Mouse (Mus musculus): ENCODE results near the gene Notch3. TPM values are rescaled to one million over a fixed set of nuclear protein-coding genes. Genes with fewer than 3 reads are reported as not detected.
A peak's percentile ranks its signal among the peaks of the same experiment; 100 is the strongest.
"Not testable (repeated sequence)": the region's sequence is repeated elsewhere in the genome, so short reads cannot be mapped to it uniquely, and the experiment has no call there.

The Notch3 gene
- polyA plus RNA-seq, 1 experiment from 2014 or later: 26.0 TPM

DNA sequence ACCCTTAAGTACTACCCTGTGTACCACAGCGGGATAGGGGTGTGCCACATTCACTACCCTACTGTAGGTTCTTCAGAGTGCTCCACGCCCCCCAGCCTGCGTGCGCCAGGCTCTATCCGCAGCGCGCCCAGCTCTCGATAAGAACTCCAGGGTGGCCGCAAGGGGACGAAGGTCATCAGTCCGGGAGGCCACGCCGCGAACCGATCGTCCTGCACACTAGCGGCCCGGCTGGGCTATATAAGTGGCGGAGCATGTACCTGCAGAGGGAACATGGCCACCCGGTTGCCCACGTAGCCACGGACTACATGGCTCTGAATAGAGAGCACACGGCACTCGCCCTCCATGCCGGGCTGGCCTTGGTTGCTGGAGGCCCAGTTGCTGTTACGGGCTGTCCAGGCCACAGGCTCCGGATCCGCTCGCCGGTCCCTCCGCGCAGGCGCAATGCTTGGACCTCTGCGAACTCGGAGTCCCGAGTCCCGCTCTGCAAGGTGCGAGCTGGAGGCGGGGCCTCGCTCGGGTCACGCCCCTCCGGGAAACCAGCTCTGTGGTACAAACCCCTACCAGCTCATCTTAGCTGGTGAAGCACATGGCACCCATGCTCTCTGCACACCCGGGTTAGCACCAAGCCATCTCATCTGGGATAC, 66.6 kb downstream of the Notch3 start:
- Histone ChIP-seq H3K9ac (ENCODE audit: low read length) (peak overlapping the region; percentile 66), H3K27me3 (ENCODE audit: control insufficient read depth, insufficient read depth, low read length) (peaks cover 9% of the 10 kb centered on the region), H3K36me3 (ENCODE audit: control insufficient read depth, insufficient read depth, low read length) (no peaks in the 10 kb centered on the region), H3K4me3 (ENCODE audit: low read depth, low read length) (peak overlapping the region; percentile 47), H3K9me3 (ENCODE audit: control insufficient read depth, low read length) (no peaks in the 10 kb centered on the region), H3K4me1 (ENCODE audit: control insufficient read depth, insufficient read depth, low read length) (no peaks in the 10 kb centered on the region), H3K27ac (replicated peaks; ENCODE audit: low read depth, low read length) (no peak overlapping the region), H3K4me2 (ENCODE audit: low read depth, severe bottlenecking) (peak overlapping the region; percentile 93)
- DNase-seq (ENCODE audit: low spot score): peak; percentile 82
- WGBS: 1% methylated on average over 44 of the region's 44 CpGs
- ATAC-seq (ENCODE audit: insufficient number of reproducible peaks, low FRiP score, low TSS enrichment, low read depth): peak; percentile 80

DNA sequence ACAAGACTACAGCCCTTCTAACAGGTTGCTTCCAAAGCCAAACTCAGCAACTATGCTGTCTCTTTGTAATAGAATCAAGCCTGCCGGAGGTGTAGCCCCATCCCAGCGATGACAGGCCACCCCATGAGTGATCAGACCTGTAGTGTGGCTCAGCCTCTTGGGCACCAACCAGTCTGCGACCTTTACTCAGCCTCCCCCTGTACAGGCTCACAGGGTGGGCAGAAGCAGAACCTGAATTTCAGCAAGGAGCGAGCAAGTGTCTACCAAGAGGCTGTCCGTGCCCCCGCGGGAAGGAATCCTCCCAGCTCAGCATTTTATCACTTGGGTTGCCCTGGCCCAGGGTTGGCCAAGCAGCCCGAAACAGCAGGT, 67.1 kb downstream of the Notch3 start:
- Histone ChIP-seq H3K4me1 (ENCODE audit: control insufficient read depth, insufficient read depth, low read length) (no peaks in the 10 kb centered on the region), H3K4me3 (ENCODE audit: low read depth, low read length) (peak overlapping the region; percentile 47), H3K4me2 (ENCODE audit: low read depth, severe bottlenecking) (peak overlapping the region; percentile 93), H3K9ac (ENCODE audit: low read length) (peak overlapping the region; percentile 66), H3K27ac (replicated peaks; ENCODE audit: low read depth, low read length) (no peak overlapping the region), H3K9me3 (ENCODE audit: control insufficient read depth, low read length) (no peaks in the 10 kb centered on the region), H3K36me3 (ENCODE audit: control insufficient read depth, insufficient read depth, low read length) (no peaks in the 10 kb centered on the region), H3K27me3 (ENCODE audit: control insufficient read depth, insufficient read depth, low read length) (peaks cover 9% of the 10 kb centered on the region)
- WGBS: 26% methylated on average over 8 of the region's 8 CpGs
- no peak for DNase-seq (ENCODE audit: low spot score)
- ATAC-seq (ENCODE audit: insufficient number of reproducible peaks, low FRiP score, low TSS enrichment, low read depth): no peak

DNA sequence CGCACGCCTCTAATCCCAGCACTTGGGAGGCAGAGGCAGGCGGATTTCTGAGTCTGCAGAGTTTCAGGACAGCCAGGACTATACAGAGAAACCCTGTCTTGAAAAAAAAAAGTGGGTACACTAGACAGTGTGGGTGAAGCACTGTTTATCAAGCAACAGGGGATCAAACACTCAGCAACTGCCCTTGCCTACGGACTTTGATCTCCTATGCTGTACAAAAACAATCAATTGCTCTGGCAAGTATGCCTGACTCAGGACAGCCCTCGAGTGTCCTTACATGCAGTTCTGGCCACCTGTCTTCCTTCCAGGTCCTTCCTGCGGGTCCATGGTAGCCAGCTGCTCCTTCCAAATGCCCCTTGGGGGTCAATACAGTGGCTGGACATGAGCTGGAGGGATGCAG, 67.7 kb downstream of the Notch3 start:
- not testable (repeated sequence) for DNase-seq (ENCODE audit: low spot score); H3K27me3 ChIP-seq (ENCODE audit: control insufficient read depth, insufficient read depth, low read length); H3K9me3 ChIP-seq (ENCODE audit: control insufficient read depth, low read length); H3K9ac ChIP-seq (ENCODE audit: low read length); H3K4me1 ChIP-seq (ENCODE audit: control insufficient read depth, insufficient read depth, low read length); H3K4me2 ChIP-seq (ENCODE audit: low read depth, severe bottlenecking); H3K27ac ChIP-seq (replicated peaks; ENCODE audit: low read depth, low read length); H3K36me3 ChIP-seq (ENCODE audit: control insufficient read depth, insufficient read depth, low read length); H3K4me3 ChIP-seq (ENCODE audit: low read depth, low read length); ATAC-seq (ENCODE audit: insufficient number of reproducible peaks, low FRiP score, low TSS enrichment, low read depth)
- whole genome bisulfite sequencing: 90% methylated on average over 6 of the region's 6 CpGs

DNA sequence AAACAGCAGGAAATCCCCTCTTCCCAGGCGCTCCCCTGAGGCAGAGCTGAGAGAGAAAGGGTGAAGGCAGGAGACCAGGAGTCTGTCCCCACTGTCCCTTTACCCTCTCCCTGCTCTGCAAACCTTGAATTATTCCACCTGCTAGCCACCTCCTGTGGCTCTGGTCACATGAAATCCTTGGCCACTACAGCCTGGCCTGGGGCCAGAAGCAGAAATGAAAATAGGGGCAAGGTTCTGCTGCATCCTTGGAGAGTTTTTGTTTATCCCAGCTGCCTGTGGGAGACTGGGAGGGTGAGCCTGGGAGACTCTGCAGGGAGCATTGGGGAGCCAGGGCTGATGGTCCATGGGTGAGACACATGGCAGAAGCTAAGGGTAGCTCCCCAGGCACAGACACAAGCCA, 69.0 kb downstream of the Notch3 start:
- peaks cover 9% of the 10 kb centered on the region for H3K27me3 ChIP-seq (ENCODE audit: control insufficient read depth, insufficient read depth, low read length)
- no peaks in the 10 kb centered on the region for H3K4me1 ChIP-seq (ENCODE audit: control insufficient read depth, insufficient read depth, low read length)
- no peak for DNase-seq (ENCODE audit: low spot score)
- no peak overlapping the region for H3K27ac ChIP-seq (replicated peaks; ENCODE audit: low read depth, low read length)
- no peak overlapping the region for H3K4me2 ChIP-seq (ENCODE audit: low read depth, severe bottlenecking)
- no peak overlapping the region for H3K4me3 ChIP-seq (ENCODE audit: low read depth, low read length)
- no peaks in the 10 kb centered on the region for H3K36me3 ChIP-seq (ENCODE audit: control insufficient read depth, insufficient read depth, low read length)
- ATAC-seq (ENCODE audit: insufficient number of reproducible peaks, low FRiP score, low TSS enrichment, low read depth): no peak
- no peak overlapping the region for H3K9ac ChIP-seq (ENCODE audit: low read length)
- H3K9me3 ChIP-seq (ENCODE audit: control insufficient read depth, low read length): no peaks in the 10 kb centered on the region
- WGBS: 59% methylated on average over 1 of the region's 1 CpGs

DNA sequence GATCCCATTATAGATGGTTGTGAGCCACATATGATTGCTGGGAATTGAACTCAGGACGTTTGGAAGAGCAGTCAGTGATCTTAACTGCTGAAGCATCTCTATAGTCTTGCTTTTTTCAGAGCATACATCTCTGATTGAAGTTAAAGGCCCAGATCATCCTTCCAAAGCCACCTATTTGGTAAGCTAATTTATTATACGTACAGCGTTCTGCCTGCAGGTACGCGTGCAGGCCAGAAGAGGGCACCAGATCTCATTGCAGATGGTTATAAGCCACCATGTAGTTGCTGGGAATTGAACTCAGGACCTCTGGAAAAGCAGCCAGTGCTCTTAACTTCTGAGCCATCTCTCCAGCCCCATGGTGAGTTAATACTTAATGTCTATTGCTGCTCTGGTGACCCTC, 73.8 kb downstream of the Notch3 start:
- 80% methylated on average over 5 of the region's 5 CpGs for WGBS
- ATAC-seq (ENCODE audit: insufficient number of reproducible peaks, low FRiP score, low TSS enrichment, low read depth): no peak
- no peaks in the 10 kb centered on the region for H3K9me3 ChIP-seq (ENCODE audit: control insufficient read depth, low read length)

DNA sequence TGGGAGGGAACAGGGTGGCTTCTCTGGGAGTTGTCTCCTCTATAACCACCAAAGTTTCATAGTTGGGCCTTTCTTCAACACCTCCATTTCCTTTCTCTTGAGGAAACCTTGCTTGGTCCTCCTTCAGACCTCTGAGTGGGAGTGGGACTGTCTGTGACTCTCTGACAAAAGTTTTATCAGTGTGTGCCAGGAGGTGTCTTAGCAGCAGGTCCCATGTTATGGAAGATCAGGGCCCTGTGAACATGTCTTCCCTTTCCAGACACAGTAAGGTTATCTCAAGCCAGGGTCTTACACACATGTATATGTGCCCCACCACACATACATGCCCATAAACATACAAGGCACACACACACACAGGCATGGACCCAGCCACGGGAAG, 74.4 kb downstream of the Notch3 start:
- WGBS: 85% methylated on average over 1 of the region's 1 CpGs
- H3K9ac ChIP-seq (ENCODE audit: low read length): no peak overlapping the region
- peak; percentile 49; the same call in 1 of the 2 replicates for ATAC-seq (ENCODE audit: insufficient number of reproducible peaks, low FRiP score, low TSS enrichment, low read depth)
- no peaks in the 10 kb centered on the region for H3K27me3 ChIP-seq (ENCODE audit: control insufficient read depth, insufficient read depth, low read length)
- H3K9me3 ChIP-seq (ENCODE audit: control insufficient read depth, low read length): no peaks in the 10 kb centered on the region
- no peak for DNase-seq (ENCODE audit: low spot score)
- H3K4me1 ChIP-seq (ENCODE audit: control insufficient read depth, insufficient read depth, low read length): no peaks in the 10 kb centered on the region
- H3K4me3 ChIP-seq (ENCODE audit: low read depth, low read length): no peak overlapping the region
- H3K36me3 ChIP-seq (ENCODE audit: control insufficient read depth, insufficient read depth, low read length): no peaks in the 10 kb centered on the region
- no peak overlapping the region for H3K27ac ChIP-seq (replicated peaks; ENCODE audit: low read depth, low read length)
- no peak overlapping the region for H3K4me2 ChIP-seq (ENCODE audit: low read depth, severe bottlenecking)

More for the DNA sequence above, 73.8 kb downstream of the Notch3 start:
- H3K4me3 ChIP-seq (ENCODE audit: low read depth, low read length): no peak overlapping the region
- H3K27me3 ChIP-seq (ENCODE audit: control insufficient read depth, insufficient read depth, low read length): no peaks in the 10 kb centered on the region
- H3K4me1 ChIP-seq (ENCODE audit: control insufficient read depth, insufficient read depth, low read length): no peaks in the 10 kb centered on the region
- no peak overlapping the region for H3K4me2 ChIP-seq (ENCODE audit: low read depth, severe bottlenecking)
- no peak for DNase-seq (ENCODE audit: low spot score)
- H3K27ac ChIP-seq (replicated peaks; ENCODE audit: low read depth, low read length): no peak overlapping the region
- no peaks in the 10 kb centered on the region for H3K36me3 ChIP-seq (ENCODE audit: control insufficient read depth, insufficient read depth, low read length)
- H3K9ac ChIP-seq (ENCODE audit: low read length): no peak overlapping the region

DNA sequence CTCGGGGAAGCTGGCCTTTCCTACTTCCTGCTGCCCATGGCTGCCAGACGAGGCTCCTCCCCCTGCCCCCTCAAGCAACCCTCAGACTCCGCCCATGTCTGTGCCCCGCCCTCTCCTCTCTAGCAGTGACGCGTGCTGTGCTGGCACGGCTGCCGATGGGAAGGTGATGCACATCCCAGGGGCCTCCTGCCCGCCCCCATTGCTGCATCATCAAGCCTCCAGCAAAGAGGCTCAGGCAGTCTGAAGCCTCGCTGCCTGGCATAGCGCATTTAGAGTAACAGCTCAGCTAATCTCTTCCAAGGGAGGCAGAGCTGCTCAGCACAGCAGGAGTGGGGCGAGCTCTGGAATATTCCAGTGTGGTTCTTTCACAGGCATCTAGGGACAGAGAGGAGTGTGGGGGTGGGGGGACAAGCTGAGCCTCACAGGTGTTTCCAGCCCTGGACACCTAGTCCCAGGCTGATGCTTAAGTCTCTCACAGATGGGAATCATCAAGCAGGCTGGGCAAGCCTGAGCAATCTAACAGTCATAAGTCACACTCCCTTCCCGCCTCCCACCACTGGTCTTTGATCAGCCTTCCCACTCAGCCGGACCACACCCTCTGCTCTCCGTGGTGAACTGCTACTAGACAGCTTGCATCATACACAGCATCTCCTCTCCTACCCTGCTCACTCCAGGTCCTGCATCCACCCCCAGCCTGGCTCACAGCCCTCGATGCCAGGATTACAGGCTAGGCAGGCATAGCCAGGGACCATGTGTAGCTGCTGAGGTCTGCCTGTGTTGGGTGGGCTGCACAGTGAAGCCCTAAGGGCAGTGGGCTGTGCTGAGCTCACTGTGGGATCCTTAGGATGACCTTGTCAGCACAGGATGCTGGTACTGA, 75.0 kb downstream of the Notch3 start:
- DNase-seq (ENCODE audit: low spot score) (peak; percentile 89), ATAC-seq (ENCODE audit: insufficient number of reproducible peaks, low FRiP score, low TSS enrichment, low read depth) (peak; percentile 80)
- Histone ChIP-seq H3K4me2 (ENCODE audit: low read depth, severe bottlenecking) (peak overlapping the region; percentile 54), H3K4me3 (ENCODE audit: low read depth, low read length) (peak overlapping the region; percentile 8; the same call in 1 of the 2 replicates)
- not testable (repeated sequence) for H3K27me3 ChIP-seq (ENCODE audit: control insufficient read depth, insufficient read depth, low read length); H3K27ac ChIP-seq (replicated peaks; ENCODE audit: low read depth, low read length); H3K9ac ChIP-seq (ENCODE audit: low read length); H3K9me3 ChIP-seq (ENCODE audit: control insufficient read depth, low read length); H3K4me1 ChIP-seq (ENCODE audit: control insufficient read depth, insufficient read depth, low read length); H3K36me3 ChIP-seq (ENCODE audit: control insufficient read depth, insufficient read depth, low read length)
- 6% methylated on average over 14 of the region's 16 CpGs for WGBS

DNA sequence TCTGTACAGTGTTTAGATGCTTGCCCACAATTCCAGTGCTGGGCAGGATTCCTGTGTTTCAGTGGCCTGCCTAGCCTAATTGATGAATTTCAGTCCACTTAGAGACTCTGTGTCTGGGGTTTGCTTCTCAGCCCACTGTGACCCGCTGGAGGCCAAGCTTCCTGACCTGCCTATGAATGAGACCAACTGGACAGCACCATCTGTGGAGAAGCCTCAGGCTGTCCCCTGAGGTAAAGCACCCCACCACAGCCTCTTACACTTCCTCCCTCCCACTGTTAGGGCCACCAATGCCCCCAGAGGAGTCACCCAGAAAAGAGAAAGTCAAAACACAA, 75.7 kb downstream of the Notch3 start:
- WGBS: 17% methylated on average over 1 of the region's 1 CpGs
- Histone ChIP-seq H3K4me2 (ENCODE audit: low read depth, severe bottlenecking) (peak overlapping the region; percentile 54), H3K4me1 (ENCODE audit: control insufficient read depth, insufficient read depth, low read length) (no peaks in the 10 kb centered on the region), H3K4me3 (ENCODE audit: low read depth, low read length) (peak overlapping the region; percentile 8; the same call in 1 of the 2 replicates), H3K27me3 (ENCODE audit: control insufficient read depth, insufficient read depth, low read length) (no peaks in the 10 kb centered on the region), H3K9me3 (ENCODE audit: control insufficient read depth, low read length) (no peaks in the 10 kb centered on the region), H3K36me3 (ENCODE audit: control insufficient read depth, insufficient read depth, low read length) (no peaks in the 10 kb centered on the region), H3K27ac (replicated peaks; ENCODE audit: low read depth, low read length) (no peak overlapping the region), H3K9ac (ENCODE audit: low read length) (no peak overlapping the region)
- ATAC-seq (ENCODE audit: insufficient number of reproducible peaks, low FRiP score, low TSS enrichment, low read depth): 0 out of 2 replicates have a peak, but pooled peaks have one; percentile 24
- DNase-seq (ENCODE audit: low spot score): no peak
